Mouse (Mus musculus): ENCODE data around the gene Smco4.
"Not testable (repeated sequence)": the region's sequence is repeated elsewhere in the genome, so short reads cannot be mapped to it uniquely, and the experiment has no call there.

Smco4 gene

GRCm38 (mm10) chr9:15537455-15538048 lies 44.3 kb downstream of the Smco4 start:
- DNase-seq (ENCODE audit: inconsistent age in 2 of 2, low spot score in 1 of 2), result no peak

- DNase-seq (ENCODE audit: inconsistent age in 2 of 2, low spot score in 1 of 2), result no peak
Observed at GRCm38 (mm10) chr9:15538979-15539533, 45.8 kb downstream of the Smco4 start.

DNA sequence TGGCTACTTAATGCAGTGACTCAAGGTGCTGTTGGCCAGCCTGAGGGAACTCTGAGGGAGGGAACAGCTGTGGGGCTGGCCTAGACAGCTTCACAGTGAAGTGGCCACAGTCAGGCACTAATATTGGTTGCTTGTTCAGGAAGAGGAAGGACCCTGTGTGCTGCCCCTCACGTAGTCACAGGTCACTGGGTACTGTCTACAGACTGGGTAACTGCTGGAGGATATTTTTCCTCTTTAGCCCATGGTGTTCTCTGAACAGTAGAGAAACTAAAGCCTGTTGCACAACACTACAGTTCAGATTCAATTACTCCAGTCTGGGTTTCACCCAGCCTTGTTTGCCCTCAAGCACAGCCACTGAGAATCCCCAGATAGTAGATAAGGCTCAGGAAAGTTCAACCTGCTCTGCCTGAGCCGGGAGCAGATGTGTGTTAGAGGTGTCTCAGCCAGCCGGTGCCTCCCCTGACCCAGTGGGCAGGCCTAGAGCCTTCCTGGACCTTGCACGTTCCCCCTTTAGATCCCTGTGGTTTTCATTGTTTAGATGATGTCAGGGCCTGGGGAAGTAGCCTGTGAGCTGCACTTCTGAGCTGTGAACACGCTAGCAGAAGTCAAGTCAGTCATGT lies 48.6 kb downstream of the Smco4 start:
- no peak for DNase-seq (ENCODE audit: inconsistent age in 2 of 2, low spot score in 1 of 2)

DNA sequence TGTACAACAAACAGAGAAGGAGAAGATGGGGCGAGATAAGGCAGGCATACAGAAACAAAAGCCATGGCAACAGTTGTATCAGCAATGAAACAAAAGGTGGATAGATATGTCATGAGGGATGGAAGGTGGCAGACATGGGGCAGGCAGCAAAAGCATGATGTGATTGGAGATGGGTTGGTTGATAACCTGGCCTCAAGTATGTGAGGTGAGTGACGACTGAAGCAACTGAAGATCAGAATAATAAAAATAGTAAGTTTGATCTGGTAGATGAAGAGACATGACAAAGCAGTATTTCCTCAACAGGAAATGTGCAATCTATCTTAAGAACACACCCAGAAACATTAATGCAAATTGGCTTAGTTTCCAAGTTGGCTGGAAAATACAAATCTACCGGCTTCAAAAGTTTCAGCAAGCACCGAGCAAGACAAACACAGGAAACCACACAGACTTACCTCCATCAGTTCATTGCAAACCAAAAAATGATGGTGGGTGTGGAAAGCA lies 57.3 kb downstream of the Smco4 start:
- no peak for DNase-seq (ENCODE audit: inconsistent age in 2 of 2, low spot score in 1 of 2)

DNA sequence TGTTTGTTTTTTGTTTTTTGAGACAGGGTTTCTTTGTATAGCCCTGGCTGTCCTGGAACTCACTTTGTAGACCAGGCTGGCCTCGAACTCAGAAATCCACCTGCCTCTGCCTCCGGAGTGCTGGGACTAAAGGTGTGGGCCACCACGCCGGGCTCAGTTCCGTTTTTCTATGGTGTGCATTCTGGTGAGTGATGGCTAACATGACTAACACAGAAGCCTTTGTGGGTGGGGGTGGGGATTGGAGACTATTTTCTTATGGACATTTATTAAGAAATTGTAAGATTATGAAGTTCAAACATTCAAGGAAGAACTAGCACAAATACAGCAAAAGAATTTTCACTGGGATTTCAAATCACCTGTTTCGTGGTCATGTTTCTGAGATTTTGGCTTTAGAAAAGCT lies 57.8 kb downstream of the Smco4 start:
- DNase-seq (ENCODE audit: inconsistent age in 2 of 2, low spot score in 1 of 2), result not testable (repeated sequence)

DNA sequence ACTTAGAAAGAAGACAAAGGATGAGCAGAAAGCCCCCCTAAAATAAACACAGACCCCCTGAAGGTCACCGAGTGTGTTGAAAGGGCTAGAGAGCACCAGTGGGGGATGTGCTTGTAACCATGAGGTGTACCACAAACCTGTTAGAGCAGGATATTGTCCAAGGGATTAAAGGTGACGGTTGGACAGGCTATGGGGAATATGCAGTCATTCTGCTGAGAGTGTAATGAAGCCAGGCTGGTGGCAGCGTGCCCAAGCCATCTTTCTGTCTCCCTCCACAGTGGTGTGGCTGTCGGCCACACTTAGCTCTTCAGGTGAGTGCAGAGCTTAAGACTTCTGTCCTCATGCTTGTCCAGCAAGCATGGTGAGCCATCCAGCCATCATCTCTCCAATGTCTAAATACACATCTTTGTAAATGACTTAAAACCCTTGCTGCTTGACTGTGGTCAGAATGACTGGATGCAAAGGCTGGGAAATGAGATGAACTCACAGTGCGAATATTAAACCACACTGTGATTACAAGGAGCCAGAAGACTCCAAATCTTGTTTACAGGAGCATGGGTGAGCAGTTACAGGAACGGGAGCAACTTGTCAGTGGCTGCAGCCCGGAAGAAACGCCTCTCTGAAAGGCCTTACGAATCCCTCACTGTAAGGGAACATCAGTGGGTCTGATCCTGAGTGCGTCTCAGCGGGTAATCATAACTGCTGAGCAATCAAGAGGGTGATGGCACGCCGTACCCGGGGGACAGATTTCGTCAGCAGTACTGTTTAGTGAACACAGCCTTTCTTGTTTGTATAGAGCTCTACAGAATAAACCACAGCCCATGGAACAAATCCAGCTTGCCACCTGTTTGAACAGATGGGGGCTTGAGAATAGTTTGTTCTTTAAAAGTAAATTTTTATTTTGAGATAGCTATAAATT lies 59.0 kb downstream of the Smco4 start:
- no peak for DNase-seq (ENCODE audit: inconsistent age in 2 of 2, low spot score in 1 of 2)

DNA sequence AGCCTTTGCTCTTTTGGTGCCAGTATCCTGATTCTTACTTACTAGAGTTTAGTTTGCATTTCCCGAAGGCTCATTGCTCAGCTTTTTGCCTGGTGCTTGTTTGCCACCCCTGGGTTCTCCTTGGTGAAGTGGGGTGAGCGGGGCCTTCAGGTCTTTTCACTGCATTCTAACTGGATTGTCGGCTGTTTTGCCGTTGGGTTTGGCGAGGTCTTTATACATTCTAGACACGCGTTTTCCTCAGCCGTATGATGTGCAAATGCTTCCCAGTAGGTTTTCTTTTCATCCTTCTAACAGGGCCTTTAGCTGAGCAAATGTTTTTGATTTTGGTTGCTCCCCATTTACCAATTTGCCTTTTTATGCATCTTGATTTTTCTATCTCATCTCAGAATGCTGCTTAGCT lies 60.1 kb downstream of the Smco4 start:
- no peak for DNase-seq (ENCODE audit: inconsistent age in 2 of 2, low spot score in 1 of 2)

- DNase-seq (ENCODE audit: inconsistent age in 2 of 2, low spot score in 1 of 2), result no peak
Observed at GRCm38 (mm10) chr9:15560451-15560850, 67.2 kb downstream of the Smco4 start.

GRCm38 (mm10) chr9:15562353-15562752 lies 69.1 kb downstream of the Smco4 start:
- no peak for DNase-seq (ENCODE audit: inconsistent age in 2 of 2, low spot score in 1 of 2)

DNA sequence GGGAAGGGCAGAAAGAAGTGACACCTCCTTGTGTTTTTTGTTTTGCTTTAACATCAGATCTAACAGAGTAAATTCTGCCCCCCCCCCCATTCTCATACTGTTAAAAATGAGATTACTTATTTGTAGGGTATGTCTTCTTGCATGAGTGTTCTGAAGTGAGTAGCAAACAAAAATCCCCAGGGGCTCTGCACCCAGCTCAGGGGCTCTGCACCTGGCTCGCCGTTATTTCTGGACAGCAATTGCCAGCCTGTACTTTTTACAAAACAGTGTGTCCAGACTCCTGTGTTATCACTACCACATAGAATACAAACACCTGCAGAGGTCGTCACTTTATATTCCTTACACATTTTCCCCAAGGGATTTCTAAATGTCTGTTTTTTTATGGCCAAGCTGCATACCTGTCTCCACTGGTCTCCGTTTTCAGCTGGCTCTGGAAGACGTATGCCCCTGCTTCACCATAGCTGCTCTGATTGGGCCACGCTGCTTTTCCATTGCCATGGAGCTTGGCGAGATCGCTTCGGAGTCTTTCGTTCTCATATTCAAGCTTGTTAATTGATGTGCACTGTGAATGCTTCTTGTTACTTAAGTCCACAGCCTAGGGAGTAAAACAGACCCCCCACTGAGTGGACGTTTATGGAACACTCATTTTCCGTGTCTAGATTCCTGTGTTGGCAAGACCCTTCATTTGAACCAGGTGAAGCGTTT lies 81.7 kb downstream of the Smco4 start:
- no peak for DNase-seq (ENCODE audit: inconsistent age in 2 of 2, low spot score in 1 of 2)

DNA sequence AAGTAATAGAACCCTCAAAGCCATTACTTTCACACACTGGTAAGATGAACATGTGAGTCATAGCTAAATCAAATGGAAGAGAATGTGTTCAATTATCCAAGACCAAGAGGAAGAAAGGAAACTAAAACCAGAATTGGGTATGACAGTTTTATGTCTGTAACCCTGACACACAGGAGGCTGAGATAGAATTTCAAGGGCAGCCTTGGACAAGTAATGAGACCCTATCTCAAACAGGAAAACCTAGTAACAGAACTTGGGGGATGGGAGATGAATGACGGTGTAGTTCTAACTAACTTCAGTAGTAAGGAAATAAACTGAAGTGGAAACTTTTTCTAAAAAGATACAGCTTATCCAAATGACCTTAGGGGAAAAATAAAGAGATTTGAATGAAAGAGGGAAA lies 85.2 kb downstream of the Smco4 start:
- peak in 1 of 2 experiments; percentile 47 for DNase-seq (ENCODE audit: inconsistent age in 2 of 2, low spot score in 1 of 2)

DNA sequence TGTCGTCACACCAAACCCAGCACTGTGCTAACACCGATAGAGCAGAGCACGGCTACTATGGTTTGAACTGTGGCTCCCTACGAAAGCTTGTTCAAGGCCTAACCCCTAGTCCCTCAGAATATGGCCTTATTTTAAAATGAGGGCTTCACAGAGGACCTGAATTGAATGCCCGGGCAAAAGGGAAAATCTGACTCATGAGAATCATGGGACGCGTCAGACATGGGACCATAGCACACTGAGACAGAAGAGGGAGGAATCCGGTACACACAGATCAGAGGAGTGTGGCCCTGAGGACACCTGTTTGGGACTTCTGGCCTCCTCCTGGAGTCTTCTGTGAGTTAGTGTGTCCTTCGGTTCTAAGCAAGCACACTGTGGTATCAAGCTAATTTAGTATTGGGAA lies 85.7 kb downstream of the Smco4 start:
- DNase-seq (ENCODE audit: inconsistent age in 2 of 2, low spot score in 1 of 2), result no peak

- DNase-seq (ENCODE audit: inconsistent age in 2 of 2, low spot score in 1 of 2), result no peak
Observed at GRCm38 (mm10) chr9:15580176-15580575, 86.9 kb downstream of the Smco4 start.

GRCm38 (mm10) chr9:15582026-15582425 lies 88.8 kb downstream of the Smco4 start:
- no peak for DNase-seq (ENCODE audit: inconsistent age in 2 of 2, low spot score in 1 of 2)

GRCm38 (mm10) chr9:15584209-15584608 lies 91.0 kb downstream of the Smco4 start:
- no peak for DNase-seq (ENCODE audit: inconsistent age in 2 of 2, low spot score in 1 of 2)

DNA sequence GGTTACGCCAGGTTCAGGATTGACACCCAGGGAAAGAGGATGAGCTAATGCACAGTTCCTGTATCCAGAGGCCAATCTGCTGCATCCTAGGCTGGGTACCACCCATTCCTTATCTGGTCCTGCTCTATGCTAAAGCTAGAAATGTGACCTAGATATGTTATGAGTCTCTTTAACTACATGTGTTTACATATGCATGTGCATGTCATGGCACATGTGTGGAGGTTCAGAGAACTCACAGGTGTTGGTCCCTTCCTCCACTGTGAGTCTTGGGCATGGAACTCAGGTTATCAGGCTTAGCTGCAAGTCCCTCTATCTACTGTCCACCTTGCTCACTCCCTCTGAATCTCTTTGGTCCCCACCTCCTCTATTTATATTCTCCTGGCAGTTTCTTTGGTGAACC lies 92.7 kb downstream of the Smco4 start:
- no peak for DNase-seq (ENCODE audit: inconsistent age in 2 of 2, low spot score in 1 of 2)

DNA sequence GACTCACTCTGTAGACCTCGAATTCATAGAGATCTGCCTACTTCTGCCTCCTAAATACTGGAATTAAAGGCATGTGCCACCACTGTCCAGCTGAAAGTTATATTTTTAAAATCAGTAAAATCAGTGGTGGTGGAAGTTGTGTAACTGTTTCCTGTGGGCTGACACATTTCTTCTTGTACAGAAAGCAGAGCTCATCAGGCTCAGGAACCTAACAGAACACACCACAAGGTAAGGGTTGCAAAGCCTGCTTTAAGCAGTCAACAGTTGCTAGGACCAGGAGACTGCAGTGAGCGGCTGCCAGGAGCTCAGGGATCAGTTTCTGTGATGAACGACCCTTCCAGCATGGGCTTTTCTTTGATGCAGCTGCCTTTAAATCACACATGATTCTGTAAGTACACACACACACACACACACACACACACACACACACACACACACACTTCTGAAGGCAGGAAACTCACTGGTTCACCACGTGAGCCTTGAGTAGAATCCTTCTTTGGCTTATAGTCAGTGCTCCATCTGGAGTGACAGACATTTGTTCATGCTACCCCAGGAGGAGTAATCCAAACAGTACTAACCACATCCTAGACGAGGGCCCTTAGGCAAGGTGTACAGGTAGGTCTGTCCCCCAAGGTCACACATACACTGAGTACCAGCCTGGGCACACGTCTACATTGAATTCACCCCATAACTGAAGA lies 94.1 kb downstream of the Smco4 start:
- no peak for DNase-seq (ENCODE audit: inconsistent age in 2 of 2, low spot score in 1 of 2)

DNA sequence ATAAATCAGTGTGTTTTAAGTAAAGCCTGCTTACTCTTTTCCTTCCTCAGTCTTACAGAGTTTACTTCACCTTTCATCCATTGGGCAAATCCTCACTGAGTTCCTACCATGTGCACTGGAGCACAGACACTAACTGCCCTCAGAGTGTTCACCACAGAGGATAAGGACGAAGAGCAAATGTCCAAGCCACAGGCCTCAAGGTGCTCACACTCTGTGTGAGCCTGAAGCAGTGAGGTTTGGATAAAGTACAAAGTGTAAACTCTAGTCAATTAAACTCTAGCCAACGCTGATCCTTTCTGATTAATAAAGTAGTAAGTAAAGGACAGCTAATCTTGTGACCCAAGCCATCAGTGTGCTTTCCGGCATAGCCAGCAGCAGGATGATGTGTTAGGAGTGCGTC lies 100.9 kb downstream of the Smco4 start:
- DNase-seq (ENCODE audit: inconsistent age in 2 of 2, low spot score in 1 of 2), result no peak

Data from adrenal gland, adult (tissue).